Mouse (Mus musculus) left cerebral cortex, adult 9 months (tissue): ENCODE data around the gene Cela3b.

Experiments
- DNase-seq, 2 experiments: peaks; one replicate each; pipeline ENCODE4 v3.0.0; 2022; ENCODE audit warnings: low spot score in 2 of 2

The Cela3b gene

GRCm38 (mm10) chr4:137375314-137376278 lies 54.7 kb downstream of the Cela3b start:
- DNase-seq = no peak

GRCm38 (mm10) chr4:137373711-137374110 lies 56.6 kb downstream of the Cela3b start:
- no peak for DNase-seq

- no peak for DNase-seq
These were observed 58.5 kb downstream of the Cela3b start for GRCm38 (mm10) chr4:137371596-137372523.
